Comparison of ENCODE assay signal across 10 mouse cellular contexts in genomic region chr11:30799496-30799895, GRCm38 (mm10). TPM values are rescaled to one million over a fixed set of nuclear protein-coding genes. Genes with fewer than 3 reads are reported as not detected.
DNase-seq lines count a peak whose midpoint lies in the region; TF ChIP-seq lines count a peak whose summit lies in the region.
"Had no signal": no experiment of that assay in that cellular context is flagged by ENCODE, and none has a peak within 500 bp of the region (broad histone marks: within the 10 kb centered on the region; RNA-seq: fewer than 3 reads in every experiment).

No protein-coding gene starts in this region.

- WGBS in liver, adult 2 months, result 69% methylated on average over 1 of the region's 1 CpGs

- peak; percentile 89 for TF ChIP-seq CTCF in liver, adult 2 months (IDR thresholded peaks at IDR 0.05; ENCODE audit: low read depth, low read length)

- H3K27me3 ChIP-seq in liver, adult 2 months (ENCODE audit: control insufficient read depth, insufficient read depth, low read length), result no peaks in the 10 kb centered on the region
- H3K27me3 ChIP-seq: embryonic facial prominence, embryonic 13.5 days; midbrain, embryonic 12.5 days had no signal

- H3K36me3 ChIP-seq in liver, adult 2 months (ENCODE audit: control insufficient read depth, insufficient read depth, low read length), result peaks cover 3% of the 10 kb centered on the region

- DNase-seq in gastrocnemius, adult 18-20 months (ENCODE audit: low spot score), result peak; percentile 56
- DNase-seq in gastrocnemius, postnatal 25 days, result no peak
- DNase-seq in A20 (ENCODE audit: low read depth, low spot score) (peak; percentile 70), ZHBTc4 (ENCODE audit: low read depth, low spot score) (peak; percentile 80)
- DNase-seq in forelimb bud, embryonic 11.5 days (ENCODE audit: low read depth, low spot score), result peak; percentile 44
- peak; percentile 48 for DNase-seq in liver, adult 2 months (ENCODE audit: extremely low read depth, low read depth, low spot score)
- DNase-seq in retina, postnatal 7 days (ENCODE audit: low read depth, low spot score), result peak; percentile 11
- no peak for DNase-seq in left cerebral cortex, adult 18-20 months (ENCODE audit: low spot score in 2 of 2)

- TF ChIP-seq POLR2A in liver, adult 2 months (IDR thresholded peaks at IDR 0.05; ENCODE audit: extremely low read depth, insufficient read depth, low read length), result no peak

- no peaks in the 10 kb centered on the region; the same call in 1 of the 2 replicates for H3K79me2 ChIP-seq in liver, adult 2 months (ENCODE audit: control insufficient read depth, insufficient read depth, low read length)

- no peak overlapping the region for H3K9ac ChIP-seq in liver, adult 2 months (ENCODE audit: low read depth, low read length)
- H3K9ac ChIP-seq: embryonic facial prominence, embryonic 13.5 days; midbrain, embryonic 12.5 days had no signal

- no peak overlapping the region for H3K4me3 ChIP-seq in liver, adult 2 months (ENCODE audit: insufficient read depth, low read depth, low read length)
- H3K4me3 ChIP-seq: embryonic facial prominence, embryonic 13.5 days; midbrain, embryonic 12.5 days had no signal

- H3K27ac ChIP-seq in liver, adult 2 months (replicated peaks; ENCODE audit: insufficient read depth, low read depth, low read length), result no peak overlapping the region
- H3K27ac ChIP-seq: embryonic facial prominence, embryonic 13.5 days; midbrain, embryonic 12.5 days had no signal

- H3K4me1 ChIP-seq in liver, adult 2 months (ENCODE audit: control insufficient read depth, insufficient read depth, low read length), result no peaks in the 10 kb centered on the region
- H3K4me1 ChIP-seq: embryonic facial prominence, embryonic 13.5 days; midbrain, embryonic 12.5 days had no signal

RNA-seq across cellular contexts. Expression of gene Psme4, which starts 28.0 kb away (rescaled TPM):
- total RNA-seq in gastrocnemius, adult 18-20 months (2021), result 100 to 1,000 TPM; 159 to 160 TPM
- 100 to 1,000 TPM; 134 to 156 TPM for total RNA-seq in gastrocnemius, postnatal 25 days (2021)
- 71.4 and 77.8 TPM in 2 replicates for total RNA-seq in liver, adult 2 months (2014; rRNA removed)
- 10.7 and 10.9 TPM in 2 replicates for polyA plus RNA-seq in liver, adult 2 months (2012; rRNA removed)
- 10 to 100 TPM; 37.0 to 37.1 TPM for total RNA-seq in left cerebral cortex, adult 18-20 months (2021)

Comparison
In these comparisons a context has a peak if more than half of its experiments do, and no peak if none do; other contexts are left out.
1. DNase-seq: peak in gastrocnemius, adult 18-20 months (single experiment), A20 (single experiment), ZHBTc4 (single experiment), forelimb bud, embryonic 11.5 days (single experiment), liver, adult 2 months (single experiment) and retina, postnatal 7 days (single experiment); none in gastrocnemius, postnatal 25 days (single experiment) and left cerebral cortex, adult 18-20 months (0 of 2).